Mouse (Mus musculus): Measurements from ENCODE around the gene Platr17.

Gene Platr17

GRCm38 (mm10) chr17:33919351-33920281 is 14.7 kb downstream of the Platr17 start:
- no peak for DNase-seq (ENCODE audit: extremely low spot score, low read depth, low spot score)

- DNase-seq (ENCODE audit: extremely low spot score, low read depth, low spot score), result no peak
Measured at GRCm38 (mm10) chr17:33920282-33921097, 15.6 kb downstream of the Platr17 start.

- DNase-seq (ENCODE audit: extremely low spot score, low read depth, low spot score), result no peak
Measured at GRCm38 (mm10) chr17:33921361-33921760, 16.4 kb downstream of the Platr17 start.

- no peak for DNase-seq (ENCODE audit: extremely low spot score, low read depth, low spot score)
Measured at GRCm38 (mm10) chr17:33924577-33925283, 19.8 kb downstream of the Platr17 start.

- DNase-seq (ENCODE audit: extremely low spot score, low read depth, low spot score), result no peak
Measured at GRCm38 (mm10) chr17:33925406-33926116, 20.6 kb downstream of the Platr17 start.

GRCm38 (mm10) chr17:33926207-33926932 is 21.4 kb downstream of the Platr17 start:
- no peak for DNase-seq (ENCODE audit: extremely low spot score, low read depth, low spot score)

GRCm38 (mm10) chr17:33928251-33928947 is 23.5 kb downstream of the Platr17 start:
- no peak for DNase-seq (ENCODE audit: extremely low spot score, low read depth, low spot score)

- peak; percentile 77 for DNase-seq (ENCODE audit: extremely low spot score, low read depth, low spot score)
Measured at GRCm38 (mm10) chr17:33929371-33930279, 24.7 kb downstream of the Platr17 start, which contains the start of gene Rgl2. Gene Rgl2, plus strand, starts transcription at chr17:33929543.

GRCm38 (mm10) chr17:33930280-33931158 is 25.6 kb downstream of the Platr17 start:
- DNase-seq (ENCODE audit: extremely low spot score, low read depth, low spot score), result no peak

GRCm38 (mm10) chr17:33931159-33931866 is 26.4 kb downstream of the Platr17 start:
- no peak for DNase-seq (ENCODE audit: extremely low spot score, low read depth, low spot score)

GRCm38 (mm10) chr17:33931947-33932346 is 27.0 kb downstream of the Platr17 start:
- DNase-seq (ENCODE audit: extremely low spot score, low read depth, low spot score), result no peak

GRCm38 (mm10) chr17:33932448-33932847 is 27.5 kb downstream of the Platr17 start:
- no peak for DNase-seq (ENCODE audit: extremely low spot score, low read depth, low spot score)

GRCm38 (mm10) chr17:33932970-33933369 is 28.0 kb downstream of the Platr17 start:
- no peak for DNase-seq (ENCODE audit: extremely low spot score, low read depth, low spot score)

GRCm38 (mm10) chr17:33935422-33936055 is 30.6 kb downstream of the Platr17 start:
- DNase-seq (ENCODE audit: extremely low spot score, low read depth, low spot score), result no peak

- DNase-seq (ENCODE audit: extremely low spot score, low read depth, low spot score), result no peak
Measured at GRCm38 (mm10) chr17:33936993-33937392, 32.1 kb downstream of the Platr17 start.

GRCm38 (mm10) chr17:33938783-33939182 is 33.8 kb downstream of the Platr17 start:
- DNase-seq (ENCODE audit: extremely low spot score, low read depth, low spot score), result no peak
